ENCODE assay signal across 10 mouse cellular contexts in the genomic region with DNA sequence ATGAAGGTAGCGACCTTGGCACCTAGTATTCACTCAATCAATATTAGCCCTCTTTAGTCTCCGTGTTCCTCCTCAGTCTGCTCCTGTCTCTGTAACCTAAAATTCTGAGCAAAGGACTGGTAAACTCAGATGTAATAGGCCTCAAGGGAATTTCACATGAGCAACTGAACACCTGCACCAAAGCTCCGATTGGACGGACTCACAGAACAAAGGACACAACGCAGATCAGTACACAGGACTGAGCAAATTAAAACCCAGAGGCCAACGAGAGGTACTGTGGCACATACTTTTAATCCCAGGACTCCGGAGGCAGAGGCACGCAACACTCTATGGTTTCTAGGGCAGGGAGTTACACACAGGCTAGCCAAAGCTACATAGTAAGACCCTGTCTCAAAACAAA. TPM values are rescaled to one million over a fixed set of nuclear protein-coding genes. Genes with fewer than 3 reads are reported as not detected.
DNase-seq lines count a peak whose midpoint lies in the region; ATAC-seq lines count a peak whose summit lies in the region.
"Had no signal": no experiment of that assay in that cellular context is flagged by ENCODE, and none has a peak within 500 bp of the region (broad histone marks: within the 10 kb centered on the region; RNA-seq: fewer than 3 reads in every experiment).

No protein-coding gene starts in this region.

- intact Hi-C loops in heart, postnatal 14 days (cut with DNase I) = no loop called here

- H3K4me2 ChIP-seq in heart, embryonic 12.5 days = no peak overlapping the region
- H3K4me2 ChIP-seq in embryonic facial prominence, embryonic 13.5 days = peak overlapping the region; percentile 96
- H3K4me2 ChIP-seq in hindbrain, embryonic 13.5 days = peak overlapping the region; percentile 78; the same call in 1 of the 2 replicates
- H3K4me2 ChIP-seq in midbrain, embryonic 13.5 days (replicated peaks) = peak overlapping the region; percentile 69

- 46% methylated on average over 8 of the region's 8 CpGs for WGBS in heart, embryonic 12.5 days
- 22% methylated on average over 8 of the region's 8 CpGs for WGBS in embryonic facial prominence, embryonic 13.5 days
- WGBS in hindbrain, embryonic 13.5 days = 23% methylated on average over 8 of the region's 8 CpGs
- WGBS in midbrain, embryonic 13.5 days = 13% methylated on average over 8 of the region's 8 CpGs

- ATAC-seq in heart, embryonic 12.5 days (ENCODE audit: insufficient number of reproducible peaks, low FRiP score) = no peak
- no peak for ATAC-seq in embryonic facial prominence, embryonic 13.5 days (ENCODE audit: insufficient number of reproducible peaks, insufficient read depth, low FRiP score, low TSS enrichment, low read depth)
- no peak for ATAC-seq in hindbrain, embryonic 13.5 days (ENCODE audit: low FRiP score)
- ATAC-seq in midbrain, embryonic 13.5 days = no peak
- ATAC-seq: lung, postnatal 0 days had no signal

- no peak for DNase-seq in heart, postnatal 14 days
- no peak for DNase-seq in urinary bladder, postnatal 36 days (ENCODE audit: low spot score in 2 of 2)
- no peak for DNase-seq in adrenal gland, adult 8-10 months
- no peak for DNase-seq in frontal cortex, adult 2 months (ENCODE audit: extremely low spot score in 1 of 2, low spot score in 1 of 2)
- DNase-seq: kidney, adult 18-20 months had no signal

- no peak overlapping the region for H3K27ac ChIP-seq in heart, embryonic 12.5 days (ENCODE audit: poor library complexity, severe bottlenecking)
- no peak overlapping the region for H3K27ac ChIP-seq in embryonic facial prominence, embryonic 13.5 days
- H3K27ac ChIP-seq in hindbrain, embryonic 13.5 days = peak overlapping the region; percentile 98
- peak overlapping the region; percentile 99 for H3K27ac ChIP-seq in midbrain, embryonic 13.5 days

- H3K36me3 ChIP-seq in heart, embryonic 12.5 days = no peaks in the 10 kb centered on the region
- no peaks in the 10 kb centered on the region for H3K36me3 ChIP-seq in embryonic facial prominence, embryonic 13.5 days
- no peaks in the 10 kb centered on the region for H3K36me3 ChIP-seq in hindbrain, embryonic 13.5 days
- H3K36me3 ChIP-seq in midbrain, embryonic 13.5 days = no peaks in the 10 kb centered on the region

- H3K4me3 ChIP-seq in heart, embryonic 12.5 days = peak overlapping the region; percentile 60; the same call in 1 of the 2 replicates
- peak overlapping the region; percentile 56 for H3K4me3 ChIP-seq in embryonic facial prominence, embryonic 13.5 days
- no peak overlapping the region for H3K4me3 ChIP-seq in hindbrain, embryonic 13.5 days
- H3K4me3 ChIP-seq in midbrain, embryonic 13.5 days (replicated peaks) = peak overlapping the region; percentile 39; the same call in 1 of the 2 replicates

- H3K27me3 ChIP-seq in heart, embryonic 12.5 days (replicated peaks) = peaks cover 100% of the 10 kb centered on the region
- H3K27me3 ChIP-seq in embryonic facial prominence, embryonic 13.5 days = peaks cover 97% of the 10 kb centered on the region
- H3K27me3 ChIP-seq in hindbrain, embryonic 13.5 days = peaks cover 84% of the 10 kb centered on the region
- H3K27me3 ChIP-seq in midbrain, embryonic 13.5 days = peaks cover 56% of the 10 kb centered on the region

- H3K9ac ChIP-seq in heart, embryonic 12.5 days = no peak overlapping the region
- H3K9ac ChIP-seq in embryonic facial prominence, embryonic 13.5 days = no peak overlapping the region
- H3K9ac ChIP-seq in hindbrain, embryonic 13.5 days = peak overlapping the region; percentile 78; the same call in 1 of the 2 replicates
- no peak overlapping the region for H3K9ac ChIP-seq in midbrain, embryonic 13.5 days (replicated peaks)

- H3K4me1 ChIP-seq in heart, embryonic 12.5 days (replicated peaks) = peaks cover 15% of the 10 kb centered on the region
- H3K4me1 ChIP-seq in embryonic facial prominence, embryonic 13.5 days = peaks cover 34% of the 10 kb centered on the region
- peaks cover 59% of the 10 kb centered on the region for H3K4me1 ChIP-seq in hindbrain, embryonic 13.5 days (replicated peaks)
- peaks cover 56% of the 10 kb centered on the region for H3K4me1 ChIP-seq in midbrain, embryonic 13.5 days (replicated peaks)

- H3K9me3 ChIP-seq in heart, embryonic 12.5 days (replicated peaks) = no peaks in the 10 kb centered on the region
- H3K9me3 ChIP-seq in embryonic facial prominence, embryonic 13.5 days = no peaks in the 10 kb centered on the region
- no peaks in the 10 kb centered on the region for H3K9me3 ChIP-seq in hindbrain, embryonic 13.5 days
- no peaks in the 10 kb centered on the region for H3K9me3 ChIP-seq in midbrain, embryonic 13.5 days

RNA-seq across cellular contexts. Expression of gene Calcoco1, which starts 25.9 kb away (rescaled TPM):
- 55.1 and 55.3 TPM in 2 replicates for polyA plus RNA-seq in heart, embryonic 12.5 days (2016; fragmentation: Nextera tagmentation; extraction: Ambion mirVana)
- total RNA-seq in heart, postnatal 14 days (2021) = 100 to 1,000 TPM in 1 of 2 experiments, 10 to 100 TPM in 1; 89.5 to 104 TPM
- polyA plus RNA-seq in embryonic facial prominence, embryonic 13.5 days (2015; fragmentation: Nextera tagmentation; extraction: Ambion mirVana) = 53.4 and 62.8 TPM in 2 replicates
- 41.8 and 42.3 TPM in 2 replicates for polyA plus RNA-seq in hindbrain, embryonic 13.5 days (2015; fragmentation: Nextera tagmentation; extraction: Ambion mirVana)
- polyA plus RNA-seq in midbrain, embryonic 13.5 days (2015; fragmentation: Nextera tagmentation; extraction: Ambion mirVana) = 41.9 and 51.1 TPM in 2 replicates
- total RNA-seq in adrenal gland, adult 8-10 months (2022) = 100 to 1,000 TPM; 119 to 225 (median 182) TPM
- polyA plus RNA-seq in frontal cortex, adult 2 months (2012; rRNA removed) = 64.9 and 69.7 TPM in 2 replicates

Comparison
In these comparisons a context has a peak if more than half of its experiments do, and no peak if none do; other contexts are left out.
1. H3K27ac ChIP-seq: peak in hindbrain, embryonic 13.5 days (single experiment) and midbrain, embryonic 13.5 days (single experiment); none in heart, embryonic 12.5 days (single experiment) and embryonic facial prominence, embryonic 13.5 days (single experiment).